Mouse (Mus musculus) left cerebral cortex, adult 8-10 months (tissue): Measurements from ENCODE around the gene Olfr371. TPM values are rescaled to one million over a fixed set of nuclear protein-coding genes. Genes with fewer than 3 reads are reported as not detected.

Experiments
- DNase-seq, 2 experiments: peaks; one replicate each; pipeline ENCODE4 v3.0.0; 2022; ENCODE audit warnings: low spot score in 2 of 2
- total RNA-seq, 4 experiments: library from RNA; stranded (reverse); gene quantifications; 2 replicates each; pipeline ENCODE4 v1.2.4; 2022

Olfr371 gene
- total RNA-seq: not detected

DNA sequence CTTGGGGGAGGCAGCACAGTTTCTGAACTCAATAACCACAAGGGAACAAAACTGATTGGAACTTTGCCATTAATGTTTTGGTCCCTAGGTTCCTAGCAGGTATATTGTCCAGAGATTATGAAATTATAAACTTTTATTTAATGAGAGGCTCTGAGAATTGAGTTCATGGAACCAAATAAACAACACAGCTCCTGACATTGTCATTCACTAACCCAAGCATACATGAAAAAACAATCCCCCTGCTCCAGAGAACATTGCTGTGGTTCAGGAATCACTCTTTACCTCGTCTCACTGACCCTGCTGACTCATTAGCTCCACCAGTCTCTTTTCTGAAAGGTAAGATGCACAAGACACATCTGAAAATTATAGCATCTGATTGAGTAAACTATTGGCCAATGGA, at the start of gene Olfr371:
TSS of gene Olfr371 (plus strand) at position 301 of the 400 bp plus-strand sequence.
- no peak for DNase-seq

DNA sequence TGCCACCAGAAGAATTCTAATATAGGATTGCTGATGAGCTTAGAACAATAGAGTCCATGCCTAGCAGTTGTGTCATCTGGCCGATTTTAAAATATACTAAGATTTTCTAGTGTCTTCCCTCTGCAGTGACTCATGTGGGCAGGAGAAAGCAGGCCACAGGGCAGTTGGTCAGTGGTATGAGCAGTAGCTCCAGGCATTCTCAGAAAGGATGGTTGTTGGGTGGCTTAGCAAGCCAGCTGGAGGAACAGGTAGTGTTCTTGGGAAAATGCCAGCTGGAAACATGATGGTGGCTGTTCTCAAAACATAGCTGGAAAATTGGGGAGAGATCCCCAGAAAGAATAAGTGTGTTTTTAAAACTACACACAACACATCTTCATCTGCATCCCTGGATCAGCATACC, 33.4 kb upstream of the Olfr371 start:
- no peak for DNase-seq

DNA sequence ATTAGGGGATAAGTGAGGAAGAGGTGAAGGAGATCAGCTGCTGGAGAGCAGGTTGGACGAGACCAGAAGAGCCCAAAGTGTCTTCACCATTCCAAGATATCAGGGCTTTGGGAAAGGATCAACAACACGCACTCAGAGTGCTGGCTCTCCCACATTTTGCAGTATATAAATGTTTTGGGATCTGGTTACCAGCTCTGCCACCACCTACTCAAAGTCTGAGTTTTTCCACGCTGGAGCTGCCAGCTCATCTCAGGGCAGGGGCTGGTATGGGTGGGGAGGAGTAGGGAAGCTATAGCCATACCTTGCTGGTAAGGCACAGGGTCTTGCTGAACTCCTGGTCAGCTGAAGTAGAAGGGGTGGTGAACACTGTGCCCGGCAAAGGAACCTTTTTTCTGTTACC, 5.6 kb upstream of the Olfr371 start:
- peak in 1 of 2 experiments; percentile 7 for DNase-seq

- DNase-seq: no peak
Observed at GRCm38 (mm10) chr8:85220992-85221391, 4.8 kb upstream of the Olfr371 start.

DNA sequence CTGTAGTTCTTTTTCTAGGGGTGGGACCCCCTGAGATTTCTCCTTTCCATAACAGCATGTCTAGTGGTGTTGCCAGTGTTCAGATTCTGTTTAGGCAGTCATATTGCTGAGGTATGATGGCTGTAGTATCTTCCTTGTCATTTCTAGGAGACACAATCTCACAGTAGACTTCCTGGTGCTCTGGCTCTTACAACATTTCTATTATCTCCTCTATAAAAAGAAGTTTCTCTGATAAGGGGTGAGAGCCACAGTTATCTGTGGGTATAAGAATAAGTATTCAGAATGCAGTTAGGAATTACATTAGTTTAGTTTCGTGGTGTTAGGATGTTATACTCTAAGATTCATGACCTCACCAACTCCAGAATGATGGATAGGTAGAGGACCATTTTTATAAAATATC, 1.5 kb downstream of the Olfr371 start:
- no peak for DNase-seq

Other genes with a start within 250 kb of the Olfr371 start
- gene Junb, start 247.3 kb upstream of the Olfr371 start, total RNA-seq: 10 to 100 TPM; 39.3 to 88.9 (median 65.7) TPM
- 10 to 100 TPM in 2 of 4 experiments, 1 to 10 TPM in 2; 9.0 to 13.0 (median 10.3) TPM for gene Hook2, start 235.4 kb upstream of the Olfr371 start, total RNA-seq
- gene Best2, start 211.5 kb upstream of the Olfr371 start, total RNA-seq: not detected
- 100 to 1,000 TPM; 126 to 130 (median 127) TPM for gene Asna1, start 200.7 kb upstream of the Olfr371 start, total RNA-seq
- 100 to 1,000 TPM; 100 to 127 (median 115) TPM for gene Trir, start 199.2 kb upstream of the Olfr371 start, total RNA-seq
- gene Tnpo2, start 189.1 kb upstream of the Olfr371 start, total RNA-seq: 100 to 1,000 TPM; 134 to 186 (median 156) TPM
- gene Fbxw9, start 165.9 kb upstream of the Olfr371 start, total RNA-seq: 10 to 100 TPM; 20.1 to 22.0 (median 21.1) TPM
- gene Gm5741, start 158.0 kb upstream of the Olfr371 start, total RNA-seq: not detected
- gene Dhps, start 154.2 kb upstream of the Olfr371 start, total RNA-seq: 10 to 100 TPM; 63.5 to 75.3 (median 64.9) TPM
- gene Wdr83os, start 145.2 kb upstream of the Olfr371 start, total RNA-seq: 10 to 100 TPM; 51.1 to 64.5 (median 59.6) TPM
- gene Wdr83, start 144.7 kb upstream of the Olfr371 start, total RNA-seq: 10 to 100 TPM; 20.0 to 35.2 (median 26.5) TPM
- gene Man2b1, start 142.7 kb upstream of the Olfr371 start, total RNA-seq: 10 to 100 TPM; 33.3 to 74.2 (median 49.2) TPM
- gene Zfp791, start 102.9 kb upstream of the Olfr371 start, total RNA-seq: 10 to 100 TPM in 1 of 4 experiments, 1 to 10 TPM in 3; 6.5 to 10.2 (median 8.2) TPM
- gene Cks1brt, start 74.1 kb upstream of the Olfr371 start, total RNA-seq: not detected
- gene Orc6, start 73.6 kb downstream of the Olfr371 start, total RNA-seq: 10 to 100 TPM; 25.7 to 30.9 (median 28.3) TPM
- gene Vps35, start 73.8 kb downstream of the Olfr371 start, total RNA-seq: 100 to 1,000 TPM; 121 to 134 (median 127) TPM
- gene Mylk3, start 160.4 kb downstream of the Olfr371 start, total RNA-seq: 1 to 10 TPM; 3.0 to 4.5 (median 3.5) TPM
- 10 to 100 TPM in 2 of 4 experiments, 1 to 10 TPM in 2; 8.9 to 11.2 (median 9.8) TPM for gene 4921524J17Rik, start 206.8 kb downstream of the Olfr371 start, total RNA-seq